8 mouse cellular contexts compared by ENCODE assay signal in the genomic region with DNA sequence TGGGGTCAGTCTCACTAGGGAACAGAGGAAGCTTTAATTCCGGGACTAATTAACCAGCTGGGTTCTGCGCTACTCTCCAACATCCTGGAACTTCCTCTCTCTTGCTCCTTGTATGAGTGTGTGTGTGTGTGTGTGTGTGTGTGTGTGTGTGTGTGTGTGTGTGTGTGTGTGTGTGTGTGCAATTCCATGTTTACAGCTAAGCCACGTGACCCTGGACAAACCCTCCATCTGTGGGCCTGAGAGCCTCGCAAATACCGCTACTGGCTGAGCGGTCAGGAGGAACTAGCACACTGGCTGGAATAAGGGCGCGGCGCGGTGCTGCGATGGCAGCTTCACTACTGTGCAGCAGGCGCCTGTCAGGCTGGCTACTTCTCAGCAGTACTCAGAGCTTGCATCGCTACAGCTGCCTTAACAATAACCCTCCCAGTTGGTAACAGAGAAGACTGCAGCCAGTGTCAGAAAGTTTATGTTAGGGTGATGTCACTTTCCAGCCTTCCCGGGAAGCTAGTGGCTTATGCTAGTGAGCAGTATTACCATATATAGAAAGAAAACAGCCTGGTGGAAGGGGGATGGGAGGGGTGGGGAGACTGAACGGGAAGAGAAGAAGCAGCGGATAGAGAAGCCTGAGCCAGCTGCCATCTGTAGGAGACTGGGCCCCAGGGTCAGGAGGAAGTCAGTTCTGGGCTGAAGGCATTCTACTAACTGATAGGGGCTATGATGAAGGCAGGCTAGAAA. TPM values are rescaled to one million over a fixed set of nuclear protein-coding genes. Genes with fewer than 3 reads are reported as not detected.
A peak's percentile ranks its signal among the peaks of the same experiment; 100 is the strongest.
DNase-seq lines count a peak whose midpoint lies in the region; ATAC-seq and TF ChIP-seq lines count a peak whose summit lies in the region.

No protein-coding gene starts in this region.

- H3K79me2 ChIP-seq in CH12.LX (replicated peaks; ENCODE audit: control insufficient read depth, extremely low read depth, insufficient read depth, poor library complexity, severe bottlenecking) = no peaks in the 10 kb centered on the region

- in situ Hi-C loops in CH12.LX (cut with MboI; ENCODE audit: low pct_ligation_motif_present, low pct_unique_long_range_greater_than_20kb, low sequenced_read_pairs) = loop anchor here (5.0 to 10.0 kb wide), 3 partner anchors 38 to 140 kb away; no protein-coding TSS in a partner anchor

- TF ChIP-seq EP300 in CH12.LX (IDR thresholded peaks at IDR 0.05; ENCODE audit: low read length) = peak; percentile 36; the same call in 1 of the 2 replicates

- WGBS in forebrain, embryonic 13.5 days = 1% methylated on average over 16 of the region's 16 CpGs
- WGBS in liver, embryonic 16.5 days (ENCODE audit: insufficient replicate concordance) = 3% methylated on average over 16 of the region's 16 CpGs
- WGBS in neural tube, embryonic 11.5 days = 2% methylated on average over 16 of the region's 16 CpGs

- H3K36me3 ChIP-seq in CH12.LX (replicated peaks in 1 of 2; ENCODE audit: control insufficient read depth in 1 of 2, insufficient read depth in 1 of 2, low read length in 1 of 2) = no peaks in the 10 kb centered on the region
- H3K36me3 ChIP-seq in forebrain, embryonic 13.5 days (ENCODE audit: poor library complexity, severe bottlenecking) = no peaks in the 10 kb centered on the region
- H3K36me3 ChIP-seq in liver, embryonic 16.5 days (ENCODE audit: control insufficient read depth, insufficient read depth) = no peaks in the 10 kb centered on the region
- H3K36me3 ChIP-seq in neural tube, embryonic 11.5 days (ENCODE audit: control insufficient read depth, insufficient read depth, low read length) = no peaks in the 10 kb centered on the region
- no peaks in the 10 kb centered on the region for H3K36me3 ChIP-seq in testis, adult 2 months (ENCODE audit: control insufficient read depth, insufficient read depth, low read length)

- DNase-seq in CH12.LX (ENCODE audit: extremely low read depth) = peak; percentile 76
- peak; percentile 64 for DNase-seq in c-Kit-positive CD71-negative TER-119-negative erythroid progenitor cells, embryonic 14.5 days (ENCODE audit: low read depth)
- peak; percentile 87 to 88 for DNase-seq in heart, postnatal 10 days
- peak; percentile 79 to 89 for DNase-seq in kidney, postnatal 4 days
- peak; percentile 78 for DNase-seq in neural tube, embryonic 11.5 days (ENCODE audit: low spot score)

- H3K4me3 ChIP-seq in CH12.LX (replicated peaks in 1 of 3; ENCODE audit: low read depth in 2 of 3, low read length in 2 of 3, poor library complexity in 1 of 3) = peak overlapping the region in 2 of 3 experiments; percentile 2 to 30
- H3K4me3 ChIP-seq in forebrain, embryonic 13.5 days = peak overlapping the region; percentile 28
- peak overlapping the region; percentile 44 for H3K4me3 ChIP-seq in liver, embryonic 16.5 days (ENCODE audit: low read depth, low read length)
- peak overlapping the region; percentile 24 for H3K4me3 ChIP-seq in neural tube, embryonic 11.5 days (ENCODE audit: low read depth, low read length)
- H3K4me3 ChIP-seq in testis, adult 2 months (ENCODE audit: control insufficient read depth, low read depth, low read length) = no peak overlapping the region

- peaks cover 10% of the 10 kb centered on the region for H3K9me3 ChIP-seq in CH12.LX (replicated peaks; ENCODE audit: low read length)
- peaks cover 8% of the 10 kb centered on the region for H3K9me3 ChIP-seq in forebrain, embryonic 13.5 days (replicated peaks)
- H3K9me3 ChIP-seq in liver, embryonic 16.5 days (replicated peaks; ENCODE audit: control insufficient read depth, low read length) = no peaks in the 10 kb centered on the region; the same call in 1 of the 2 replicates
- H3K9me3 ChIP-seq in neural tube, embryonic 11.5 days (ENCODE audit: control insufficient read depth, low read length) = no peaks in the 10 kb centered on the region

- intact Hi-C loops in heart, postnatal 10 days (cut with DNase I) = loop anchor here (1.0 to 10.0 kb wide), 3 partner anchors 31 to 290 kb away; a partner anchor contains a TSS

- H3K9ac ChIP-seq in CH12.LX (ENCODE audit: insufficient read depth, low read depth) = peak overlapping the region; percentile 2; the same call in 1 of the 2 replicates
- H3K9ac ChIP-seq in forebrain, embryonic 13.5 days = peak overlapping the region; percentile 55
- peak overlapping the region; percentile 50; the same call in 1 of the 2 replicates for H3K9ac ChIP-seq in liver, embryonic 16.5 days (ENCODE audit: low read depth, low read length)
- peak overlapping the region; percentile 45; the same call in 1 of the 2 replicates for H3K9ac ChIP-seq in neural tube, embryonic 11.5 days (ENCODE audit: low read length)

- peak; percentile 12; the same call in 1 of the 2 replicates for TF ChIP-seq POLR2A in CH12.LX (IDR thresholded peaks at IDR 0.05; ENCODE audit: low read depth, low read length)
- TF ChIP-seq POLR2A in testis, adult 2 months (IDR thresholded peaks at IDR 0.05; ENCODE audit: control insufficient read depth, low read depth, low read length) = no peak

- no peak; the same call in none of the 2 replicates for TF ChIP-seq RAD21 in CH12.LX (IDR thresholded peaks at IDR 0.05; ENCODE audit: low read depth, low read length)

- peak overlapping the region; percentile 18 for H3K4me2 ChIP-seq in CH12.LX (ENCODE audit: insufficient read depth, low read depth, poor library complexity, severe bottlenecking)
- peak overlapping the region; percentile 62 for H3K4me2 ChIP-seq in forebrain, embryonic 13.5 days
- H3K4me2 ChIP-seq in liver, embryonic 16.5 days (ENCODE audit: low read depth, low read length) = peak overlapping the region; percentile 61
- H3K4me2 ChIP-seq in neural tube, embryonic 11.5 days (ENCODE audit: low read depth) = peak overlapping the region; percentile 46

- no peaks in the 10 kb centered on the region for H3K27me3 ChIP-seq in CH12.LX (replicated peaks)
- no peaks in the 10 kb centered on the region for H3K27me3 ChIP-seq in forebrain, embryonic 13.5 days
- H3K27me3 ChIP-seq in liver, embryonic 16.5 days (ENCODE audit: control insufficient read depth, insufficient read depth, low read depth, low read length) = no peaks in the 10 kb centered on the region
- no peaks in the 10 kb centered on the region for H3K27me3 ChIP-seq in neural tube, embryonic 11.5 days (ENCODE audit: control insufficient read depth, insufficient read depth, low read length)
- no peaks in the 10 kb centered on the region for H3K27me3 ChIP-seq in testis, adult 2 months (ENCODE audit: control insufficient read depth, insufficient read depth, low read length)

- TF ChIP-seq CTCF in CH12.LX (conservative IDR thresholded peaks at IDR 0.05 in 1 of 2, IDR thresholded peaks at IDR 0.05 in 1 of 2; ENCODE audit: low read depth in 2 of 2, low read length in 2 of 2) = no peak
- no peak for TF ChIP-seq CTCF in testis, adult 2 months (IDR thresholded peaks at IDR 0.05; ENCODE audit: control insufficient read depth, insufficient read depth, insufficient replicate concordance, low read depth, low read length)

- dilution Hi-C loops in CH12.LX (cut with MboI; ENCODE audit: extremely low pct_ligation_motif_present, extremely low pct_unique_long_range_greater_than_20kb, low sequenced_read_pairs) = no loop called here

- peak overlapping the region; percentile 40 for H3K27ac ChIP-seq in CH12.LX (ENCODE audit: insufficient read depth, low read depth)
- no peak overlapping the region for H3K27ac ChIP-seq in forebrain, embryonic 13.5 days
- H3K27ac ChIP-seq in liver, embryonic 16.5 days (ENCODE audit: low read length) = peak overlapping the region; percentile 90
- H3K27ac ChIP-seq in neural tube, embryonic 11.5 days (ENCODE audit: low read depth, low read length) = peak overlapping the region; percentile 83
- H3K27ac ChIP-seq in testis, adult 2 months (ENCODE audit: control insufficient read depth, insufficient read depth, low read depth, low read length) = peak overlapping the region; percentile 81

- H3K4me1 ChIP-seq in CH12.LX (ENCODE audit: control insufficient read depth in 1 of 2, insufficient read depth in 2 of 2) = peaks cover 0 to 42% of the 10 kb centered on the region in 2 experiments; a peak in 3 of 4 replicates
- peaks cover 9% of the 10 kb centered on the region for H3K4me1 ChIP-seq in forebrain, embryonic 13.5 days
- H3K4me1 ChIP-seq in liver, embryonic 16.5 days (ENCODE audit: control insufficient read depth, low read depth, low read length) = peaks cover 6% of the 10 kb centered on the region; the same call in 1 of the 2 replicates
- no peaks in the 10 kb centered on the region for H3K4me1 ChIP-seq in neural tube, embryonic 11.5 days (ENCODE audit: control insufficient read depth, insufficient read depth, low read length)
- H3K4me1 ChIP-seq in testis, adult 2 months (ENCODE audit: control insufficient read depth, insufficient read depth, low read length) = no peaks in the 10 kb centered on the region

- ATAC-seq in forebrain, embryonic 13.5 days = peak; percentile 86
- ATAC-seq in liver, embryonic 16.5 days (ENCODE audit: low read depth) = peak; percentile 82
- ATAC-seq in neural tube, embryonic 11.5 days (ENCODE audit: insufficient read depth, low FRiP score, low TSS enrichment) = peak; percentile 87

TF ChIP-seq in CH12.LX, 34 proteins besides CTCF, POLR2A, EP300 and RAD21 (continues in another document):
- TF ChIP-seq NRF1 (IDR thresholded peaks at IDR 0.05; ENCODE audit: low read depth, low read length) (no peak), ZC3H11A (IDR thresholded peaks at IDR 0.05; ENCODE audit: low read depth, low read length) (no peak), E2F4 (IDR thresholded peaks at IDR 0.05; ENCODE audit: insufficient replicate concordance, low read depth, low read length) (no peak), TBP (conservative IDR thresholded peaks at IDR 0.05; ENCODE audit: low read depth, low read length) (no peak), ZKSCAN1 (IDR thresholded peaks at IDR 0.05; ENCODE audit: borderline replicate concordance, low read depth, low read length) (no peak), ELF1 (IDR thresholded peaks at IDR 0.05; ENCODE audit: low read depth, low read length) (no peak; the same call in 1 of the 2 replicates), NELFE (IDR thresholded peaks at IDR 0.05; ENCODE audit: low read depth, low read length) (no peak), BHLHE40 (IDR thresholded peaks at IDR 0.05; ENCODE audit: low read depth, low read length) (peak; percentile 40; the same call in 1 of the 2 replicates), USF1 (IDR thresholded peaks at IDR 0.05; ENCODE audit: low read depth, low read length) (peak; percentile 64), CHD1 (IDR thresholded peaks at IDR 0.05; ENCODE audit: low read depth, low read length) (no peak)

RNA-seq across cellular contexts. Expression of a gene that starts 30.9 kb away (rescaled TPM):
- 62.4 and 68.9 TPM in 2 replicates for total RNA-seq in CH12.LX (2012; rRNA removed)
- total RNA-seq in CH12.LX (2014; rRNA removed) = 127 and 135 TPM in 2 replicates
- polyA plus RNA-seq in CH12.LX (2012; ENCODE audit: insufficient read length, low read depth) = 160 and 172 TPM in 2 replicates
- 84.4 and 86.8 TPM in 2 replicates for polyA plus RNA-seq in forebrain, embryonic 13.5 days (2015; fragmentation: Nextera tagmentation; extraction: Ambion mirVana)
- total RNA-seq in heart, postnatal 10 days (2021) = 100 to 1,000 TPM; 605 to 612 TPM
- 66.5 and 71.7 TPM in 2 replicates for polyA plus RNA-seq in liver, embryonic 16.5 days (2015; fragmentation: Nextera tagmentation; extraction: Ambion mirVana)
- polyA plus RNA-seq in neural tube, embryonic 11.5 days (2014; fragmentation: Nextera tagmentation; extraction: Ambion mirVana) = 196 and 199 TPM in 2 replicates
- polyA plus RNA-seq in testis, adult 2 months (2012; rRNA removed) = 8.2 and 9.6 TPM in 2 replicates

Comparison
In these comparisons a context has a peak if more than half of its experiments do, and no peak if none do; other contexts are left out.
1. H3K9ac ChIP-seq: peak in every context shown above with its lines; median percentile 55 in forebrain, embryonic 13.5 days; 50 in liver, embryonic 16.5 days; 45 in neural tube, embryonic 11.5 days; 2 in CH12.LX.